Mouse (Mus musculus): Measurements from ENCODE around the gene Plpp1.

Plpp1 gene

DNA sequence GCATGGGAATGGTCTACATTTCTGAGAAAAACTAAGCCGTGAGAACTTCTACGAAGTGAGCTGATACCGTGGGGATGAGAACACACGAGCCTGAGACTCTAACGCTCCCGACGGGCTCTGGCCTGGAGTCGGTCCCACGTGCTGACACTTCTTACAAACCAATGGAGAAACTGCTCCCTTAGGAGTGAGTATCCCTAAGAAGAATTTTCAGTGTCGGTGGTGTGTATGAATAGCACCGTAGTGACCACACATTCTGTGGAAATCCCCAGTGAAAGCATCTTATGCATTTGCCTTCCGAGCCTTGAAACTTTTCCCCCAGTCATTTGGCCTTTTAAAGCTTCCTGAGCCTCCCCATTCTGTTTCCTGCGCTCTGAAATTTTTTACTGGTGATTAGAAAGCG is 27.7 kb upstream of the Plpp1 start:
- no peak for DNase-seq (ENCODE audit: low spot score in 2 of 2)

DNA sequence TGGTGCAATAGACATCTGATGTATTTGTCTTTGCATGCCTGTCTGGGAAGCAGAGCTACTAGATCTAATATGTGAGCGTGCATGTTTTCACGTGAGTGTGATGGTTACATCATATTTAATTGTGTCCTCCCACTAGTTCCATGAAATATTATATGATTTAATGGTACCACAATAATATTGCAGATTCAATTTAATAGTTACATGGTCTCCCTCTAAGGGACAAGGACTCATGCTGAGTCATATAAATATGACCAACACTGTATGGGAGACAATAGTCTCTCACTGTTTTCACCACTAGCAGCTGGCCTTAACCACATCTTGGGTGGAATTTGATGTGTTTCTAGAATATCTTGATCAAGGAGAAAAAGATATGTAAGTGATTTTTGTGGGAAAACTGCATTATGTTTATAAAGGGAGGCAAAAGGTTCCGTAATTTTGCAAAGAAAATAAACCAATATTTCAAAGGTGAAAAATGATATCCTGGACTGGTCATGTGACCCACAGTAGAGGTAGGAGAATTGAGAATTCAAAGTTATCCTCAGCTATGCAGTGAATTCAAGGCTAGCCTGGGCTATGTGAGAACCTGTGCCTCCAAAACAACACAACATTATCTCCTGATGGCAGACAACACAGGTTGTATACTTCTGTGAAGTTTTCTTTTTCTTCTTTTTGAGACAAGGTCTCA is 26.5 kb upstream of the Plpp1 start:
- DNase-seq (ENCODE audit: low spot score in 2 of 2), result no peak

DNA sequence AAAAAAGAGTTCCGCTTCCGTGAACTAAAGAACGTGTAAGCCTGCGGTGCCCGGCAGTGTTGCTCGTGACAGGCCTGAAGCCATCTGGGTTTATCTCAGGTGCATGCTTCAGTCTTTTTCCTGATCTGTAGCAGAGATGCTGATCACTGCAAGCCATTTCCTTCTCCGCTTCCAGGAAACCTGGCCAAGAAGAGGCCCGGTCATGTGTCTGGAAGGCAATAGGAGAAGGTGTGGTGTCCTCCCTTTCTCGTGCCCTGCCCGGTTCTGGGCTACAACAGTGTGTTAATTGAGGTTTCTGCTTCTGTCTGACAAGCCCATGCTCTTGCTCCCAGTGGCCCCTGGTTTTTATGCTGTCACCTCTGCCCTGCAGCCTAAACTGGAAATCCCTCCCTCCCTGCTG is 24.7 kb upstream of the Plpp1 start:
- no peak for DNase-seq (ENCODE audit: low spot score in 2 of 2)

GRCm38 (mm10) chr13:112778407-112778806 is 22.2 kb upstream of the Plpp1 start:
- DNase-seq (ENCODE audit: low spot score in 2 of 2), result no peak

GRCm38 (mm10) chr13:112785305-112785704 is 15.3 kb upstream of the Plpp1 start:
- DNase-seq (ENCODE audit: low spot score in 2 of 2), result no peak

GRCm38 (mm10) chr13:112786142-112786541 is 14.4 kb upstream of the Plpp1 start:
- no peak for DNase-seq (ENCODE audit: low spot score in 2 of 2)

GRCm38 (mm10) chr13:112786942-112787533 is 13.6 kb upstream of the Plpp1 start:
- no peak for DNase-seq (ENCODE audit: low spot score in 2 of 2)

DNA sequence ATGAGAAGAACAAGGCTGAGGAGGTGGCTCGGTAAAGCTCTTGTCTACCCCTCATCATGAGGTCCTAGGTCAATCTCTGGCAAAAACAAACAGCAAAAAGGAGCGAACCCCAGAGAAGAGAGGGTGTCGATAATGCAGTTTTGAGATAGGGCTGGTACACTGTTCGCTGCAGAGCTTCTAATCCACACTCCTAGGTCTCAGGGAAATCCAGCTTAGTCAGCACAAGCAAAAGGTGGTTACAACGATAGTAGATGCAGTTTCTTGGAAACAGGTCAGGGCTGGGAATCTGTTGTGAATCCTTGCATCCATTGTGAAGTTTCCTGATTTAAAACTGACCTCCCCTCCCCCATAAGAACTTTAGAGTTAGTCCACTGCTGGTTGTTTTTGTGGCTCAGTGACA is 9.8 kb upstream of the Plpp1 start:
- no peak for DNase-seq (ENCODE audit: low spot score in 2 of 2)

GRCm38 (mm10) chr13:112791906-112792305 is 8.7 kb upstream of the Plpp1 start:
- no peak for DNase-seq (ENCODE audit: low spot score in 2 of 2)

DNA sequence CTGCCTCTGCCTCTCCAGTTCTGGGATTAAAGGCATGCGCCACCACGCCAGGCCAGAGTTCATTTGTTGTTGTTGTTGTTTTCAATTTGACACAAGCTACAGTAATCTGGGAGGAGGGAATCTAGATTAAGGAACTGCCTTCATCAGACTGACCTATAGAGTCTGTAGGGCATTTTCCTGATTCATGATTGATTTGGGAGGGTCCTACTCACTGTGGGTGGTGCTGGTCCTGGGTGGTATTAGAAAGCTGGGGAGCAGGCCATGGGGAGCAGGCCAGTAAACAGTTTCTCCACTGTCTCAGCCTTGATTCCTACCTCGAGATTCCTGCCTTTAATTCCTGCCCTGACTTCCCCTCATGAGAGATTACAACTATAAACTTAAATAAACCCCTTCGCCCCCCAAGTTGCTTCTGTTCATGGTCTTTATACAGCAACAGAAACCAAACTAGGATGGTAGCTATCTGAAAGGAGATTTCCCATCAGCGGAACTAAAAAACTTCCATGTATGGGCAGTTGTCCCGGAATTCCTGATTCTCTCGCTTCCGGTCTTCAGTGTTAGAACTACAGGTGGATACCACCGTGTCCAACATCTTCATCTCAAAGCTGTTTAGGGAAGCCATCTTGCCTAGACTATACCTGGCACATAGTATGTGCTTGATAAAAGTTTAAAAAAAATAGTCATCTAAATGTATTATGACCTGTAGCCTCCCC is 2.2 kb upstream of the Plpp1 start:
- DNase-seq (ENCODE audit: low spot score in 2 of 2), result no peak

- DNase-seq (ENCODE audit: low spot score in 2 of 2), result no peak
Observed at GRCm38 (mm10) chr13:112798953-112799305, 1.7 kb upstream of the Plpp1 start.

GRCm38 (mm10) chr13:112799721-112800241 is 811 bp upstream of the Plpp1 start:
- DNase-seq (ENCODE audit: low spot score in 2 of 2), result no peak

GRCm38 (mm10) chr13:112801381-112802004 is 901 bp downstream of the Plpp1 start:
- peak; percentile 25 to 38 for DNase-seq (ENCODE audit: low spot score in 2 of 2)

DNA sequence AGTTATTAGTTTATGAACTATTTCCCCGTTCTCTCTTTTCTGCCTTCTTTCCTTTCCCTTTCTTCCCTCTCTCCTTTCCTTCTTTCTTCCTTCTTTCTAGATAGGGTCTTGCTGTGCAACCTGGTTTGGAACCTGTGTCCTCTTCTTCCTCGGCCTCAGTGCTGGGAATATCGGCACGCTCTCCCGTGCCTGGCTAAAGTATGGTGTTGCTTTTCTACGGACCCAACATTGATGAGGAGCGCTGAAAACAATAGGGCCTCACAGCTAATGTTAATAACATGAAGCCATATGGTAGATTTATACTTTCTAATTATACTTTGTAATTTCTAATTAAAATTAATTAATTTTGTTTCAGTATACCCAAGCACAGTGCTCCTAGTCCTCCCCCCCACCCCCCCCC is 2.5 kb downstream of the Plpp1 start:
- no peak for DNase-seq (ENCODE audit: low spot score in 2 of 2)

DNA sequence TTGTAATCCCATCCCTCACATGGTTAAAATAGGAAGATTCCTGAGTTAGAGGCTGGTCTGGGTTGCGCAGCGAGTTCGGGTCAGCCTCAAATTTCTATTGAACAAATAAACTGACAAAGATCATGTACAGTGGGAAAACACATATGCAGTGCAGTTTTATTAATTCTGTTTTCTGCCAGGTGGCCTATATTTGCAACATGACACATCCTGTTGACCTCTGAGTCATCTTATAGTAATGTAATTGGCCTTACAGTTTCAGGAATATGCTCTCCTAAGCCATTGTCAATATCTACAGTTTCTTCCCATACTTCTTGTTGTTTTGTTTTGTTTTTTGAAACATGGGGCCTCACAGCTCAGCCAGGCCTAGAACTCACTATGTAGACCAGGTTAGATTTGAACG is 3.1 kb downstream of the Plpp1 start:
- DNase-seq (ENCODE audit: low spot score in 2 of 2), result no peak

- DNase-seq (ENCODE audit: low spot score in 2 of 2), result no peak
Observed at GRCm38 (mm10) chr13:112805529-112805928, 4.9 kb downstream of the Plpp1 start.

DNA sequence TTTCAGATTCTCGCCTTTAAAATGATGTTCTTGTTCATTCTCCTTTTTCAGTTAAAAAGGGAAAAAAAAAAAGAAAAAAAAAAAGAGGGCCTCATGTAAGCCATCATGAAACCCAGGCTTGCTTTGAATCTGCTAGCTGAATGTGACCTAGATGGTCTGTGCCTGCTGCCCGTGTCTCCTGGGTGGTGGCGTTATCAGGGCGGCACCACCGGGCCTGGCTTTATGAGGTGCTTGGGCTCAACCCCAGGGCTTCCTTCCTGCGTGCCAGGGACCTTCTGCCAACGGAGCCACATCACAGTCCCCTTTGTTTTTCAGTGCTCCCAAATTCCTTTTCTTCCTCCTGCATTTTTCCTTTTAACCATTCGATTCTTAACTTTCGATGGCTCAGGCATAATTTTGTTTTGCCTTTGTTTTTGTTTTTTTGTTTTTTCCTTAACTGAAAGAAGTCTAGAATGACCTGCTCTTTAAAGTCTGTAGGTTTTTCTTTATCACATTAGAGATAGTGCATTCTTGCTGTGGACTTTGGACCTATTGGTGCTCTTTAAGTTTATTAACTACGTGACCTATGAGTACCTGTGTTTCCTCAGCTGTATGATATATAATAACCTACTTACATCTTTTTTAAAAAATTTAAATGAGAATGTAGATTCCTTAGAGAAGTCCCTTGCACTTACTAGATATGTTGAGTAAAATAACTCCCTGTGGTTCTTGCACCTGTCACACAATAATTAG is 7.5 kb downstream of the Plpp1 start:
- DNase-seq (ENCODE audit: low spot score in 2 of 2), result no peak

DNA sequence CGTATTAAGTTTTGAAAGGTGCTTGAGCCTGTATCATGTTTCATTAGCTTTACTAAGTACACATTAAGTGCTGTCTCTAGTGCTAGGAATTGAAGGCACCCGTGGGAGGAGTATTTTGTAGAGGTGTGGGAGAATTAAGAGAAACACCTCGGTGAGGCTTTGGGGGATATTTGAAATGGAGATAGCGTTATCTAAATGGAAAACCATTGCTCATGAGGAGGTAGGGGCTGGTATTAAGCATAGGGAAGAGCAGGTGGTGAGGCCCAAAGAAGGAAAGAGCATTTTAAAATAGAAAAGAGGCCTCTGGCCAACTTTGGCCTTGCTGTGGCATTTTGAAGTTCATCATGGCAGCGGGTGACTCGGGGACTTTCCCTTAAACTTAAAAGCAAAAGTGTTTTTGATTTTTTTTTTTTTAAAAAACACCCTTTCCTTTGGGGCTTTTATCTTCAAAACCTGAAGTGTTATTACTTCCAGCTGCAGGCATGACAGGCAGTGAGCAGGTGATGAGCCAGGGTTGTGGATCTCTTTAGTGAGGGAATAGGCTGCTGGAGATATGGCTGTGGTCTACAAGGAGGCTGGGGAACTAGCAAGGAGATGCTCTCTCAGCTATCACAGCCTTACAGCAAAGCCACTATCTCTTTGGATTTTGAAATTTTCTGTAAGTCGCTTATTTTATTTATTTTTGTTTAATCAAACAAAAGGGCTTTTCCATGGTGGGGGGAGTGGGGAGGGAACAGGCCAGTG is 9.1 kb downstream of the Plpp1 start:
- DNase-seq (ENCODE audit: low spot score in 2 of 2), result no peak

DNA sequence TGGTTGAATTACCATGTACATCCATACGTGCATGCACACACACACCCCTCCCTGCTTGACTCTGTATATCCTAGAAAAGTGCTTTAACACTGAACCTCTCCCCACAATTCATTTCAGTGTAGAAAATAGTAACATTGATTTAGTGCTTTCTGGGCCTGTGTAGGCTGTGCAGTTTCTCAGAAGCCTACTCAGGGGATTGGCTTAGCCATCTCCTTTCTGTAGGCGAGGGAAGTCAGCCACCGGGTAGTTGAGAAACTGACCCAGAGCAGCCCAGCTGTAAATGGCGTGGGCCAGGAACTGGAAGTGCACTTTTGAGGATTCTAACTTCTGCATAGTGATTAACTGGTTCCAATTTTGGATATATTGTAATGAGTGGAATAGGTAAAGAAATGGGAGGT is 9.7 kb downstream of the Plpp1 start:
- DNase-seq (ENCODE audit: low spot score in 2 of 2), result no peak

DNA sequence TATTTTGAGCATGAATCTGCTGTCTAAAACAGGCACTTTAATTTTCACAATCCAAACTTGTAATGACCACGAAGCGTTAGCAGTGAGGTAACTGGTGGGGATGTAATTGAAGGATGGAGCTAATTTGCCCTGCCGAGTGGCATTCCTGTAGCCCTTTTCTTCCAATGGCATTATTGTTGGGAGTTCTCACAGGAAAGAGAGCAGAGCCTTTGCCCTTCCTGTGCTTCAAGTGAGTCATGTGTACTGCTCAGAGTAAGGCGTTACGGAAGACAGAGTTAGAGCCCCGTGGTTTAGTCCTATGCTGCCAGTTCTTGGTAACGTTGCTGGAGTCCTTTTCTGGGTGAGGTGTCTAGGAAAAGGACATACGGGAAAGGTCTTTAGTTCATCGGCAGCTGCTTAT is 10.2 kb downstream of the Plpp1 start:
- no peak for DNase-seq (ENCODE audit: low spot score in 2 of 2)

GRCm38 (mm10) chr13:112811708-112812403 is 11.3 kb downstream of the Plpp1 start:
- DNase-seq (ENCODE audit: low spot score in 2 of 2), result no peak
